Mouse (Mus musculus): ENCODE measurements around the gene Cyp4x1. TPM values are rescaled to one million over a fixed set of nuclear protein-coding genes. Genes with fewer than 3 reads are reported as not detected.

The Cyp4x1 gene
- polyA plus RNA-seq, 1 experiment from 2014 or later: 10.2 TPM

GRCm38 (mm10) chr4:115085522-115086095, 48.5 kb downstream of the Cyp4x1 start:
- Histone ChIP-seq H3K27ac (no peak overlapping the region), H3K4me3 (replicated peaks; ENCODE audit: low read length) (no peak overlapping the region), H3K4me1 (replicated peaks; ENCODE audit: control insufficient read depth, insufficient read depth, low read length) (no peaks in the 10 kb centered on the region), H3K36me3 (replicated peaks; ENCODE audit: control insufficient read depth, insufficient read depth) (no peaks in the 10 kb centered on the region), H3K9me3 (ENCODE audit: control insufficient read depth, low read length) (no peaks in the 10 kb centered on the region), H3K4me2 (replicated peaks) (no peak overlapping the region), H3K9ac (no peak overlapping the region), H3K27me3 (ENCODE audit: control insufficient read depth, insufficient read depth, low read length) (peaks cover 22% of the 10 kb centered on the region; the same call in 1 of the 2 replicates)
- WGBS: 18% methylated on average over 6 of the region's 6 CpGs
- DNase-seq (ENCODE audit: low spot score) (peak; percentile 74), ATAC-seq (ENCODE audit: low FRiP score) (no peak)

GRCm38 (mm10) chr4:115083031-115083430, 51.0 kb downstream of the Cyp4x1 start:
- peaks cover 12% of the 10 kb centered on the region for H3K4me1 ChIP-seq (replicated peaks; ENCODE audit: control insufficient read depth, insufficient read depth, low read length)

GRCm38 (mm10) chr4:115079821-115080349, 54.2 kb downstream of the Cyp4x1 start:
- WGBS: 11% methylated on average over 5 of the region's 5 CpGs

More at GRCm38 (mm10) chr4:115083031-115083430, 51.0 kb downstream of the Cyp4x1 start:
- ATAC-seq (ENCODE audit: low FRiP score) (no peak), DNase-seq (ENCODE audit: low spot score) (no peak)
- Histone ChIP-seq H3K4me3 (replicated peaks; ENCODE audit: low read length) (no peak overlapping the region), H3K27ac (no peak overlapping the region), H3K36me3 (replicated peaks; ENCODE audit: control insufficient read depth, insufficient read depth) (no peaks in the 10 kb centered on the region), H3K9ac (no peak overlapping the region), H3K4me2 (replicated peaks) (no peak overlapping the region), H3K9me3 (ENCODE audit: control insufficient read depth, low read length) (no peaks in the 10 kb centered on the region), H3K27me3 (ENCODE audit: control insufficient read depth, insufficient read depth, low read length) (peaks cover 10% of the 10 kb centered on the region; the same call in 1 of the 2 replicates)
- 81% methylated on average over 3 of the region's 3 CpGs for WGBS

GRCm38 (mm10) chr4:115078892-115079820, 54.9 kb downstream of the Cyp4x1 start:
- Histone ChIP-seq H3K27me3 (ENCODE audit: control insufficient read depth, insufficient read depth, low read length) (no peaks in the 10 kb centered on the region), H3K4me1 (replicated peaks; ENCODE audit: control insufficient read depth, insufficient read depth, low read length) (peaks cover 12% of the 10 kb centered on the region), H3K9me3 (ENCODE audit: control insufficient read depth, low read length) (no peaks in the 10 kb centered on the region), H3K27ac (0 out of 2 replicates have a peak overlapping the region, but pooled peaks have one; percentile 20), H3K4me2 (replicated peaks) (no peak overlapping the region), H3K36me3 (replicated peaks; ENCODE audit: control insufficient read depth, insufficient read depth) (no peaks in the 10 kb centered on the region), H3K9ac (peak overlapping the region; percentile 32; the same call in 1 of the 2 replicates), H3K4me3 (replicated peaks; ENCODE audit: low read length) (no peak overlapping the region)
- DNase-seq (ENCODE audit: low spot score): peak; percentile 65
- 16% methylated on average over 10 of the region's 10 CpGs for WGBS
- ATAC-seq (ENCODE audit: low FRiP score): peak; percentile 81

More at GRCm38 (mm10) chr4:115079821-115080349, 54.2 kb downstream of the Cyp4x1 start:
- ATAC-seq (ENCODE audit: low FRiP score): 0 out of 2 replicates have a peak, but pooled peaks have one; percentile 4
- peaks cover 12% of the 10 kb centered on the region for H3K4me1 ChIP-seq (replicated peaks; ENCODE audit: control insufficient read depth, insufficient read depth, low read length)
- no peaks in the 10 kb centered on the region for H3K27me3 ChIP-seq (ENCODE audit: control insufficient read depth, insufficient read depth, low read length)
- no peak overlapping the region for H3K4me2 ChIP-seq (replicated peaks)
- H3K9me3 ChIP-seq (ENCODE audit: control insufficient read depth, low read length): no peaks in the 10 kb centered on the region
- no peak overlapping the region; the same call in 1 of the 2 replicates for H3K27ac ChIP-seq
- no peak overlapping the region for H3K9ac ChIP-seq
- H3K4me3 ChIP-seq (replicated peaks; ENCODE audit: low read length): no peak overlapping the region
- H3K36me3 ChIP-seq (replicated peaks; ENCODE audit: control insufficient read depth, insufficient read depth): no peaks in the 10 kb centered on the region
- DNase-seq (ENCODE audit: low spot score): no peak

- H3K9ac ChIP-seq: no peak overlapping the region
- H3K36me3 ChIP-seq (replicated peaks; ENCODE audit: control insufficient read depth, insufficient read depth): no peaks in the 10 kb centered on the region
- no peaks in the 10 kb centered on the region; the same call in 1 of the 2 replicates for H3K27me3 ChIP-seq (ENCODE audit: control insufficient read depth, insufficient read depth, low read length)
- DNase-seq (ENCODE audit: low spot score) (no peak), ATAC-seq (ENCODE audit: low FRiP score) (no peak)
- H3K4me3 ChIP-seq (replicated peaks; ENCODE audit: low read length): no peak overlapping the region
- H3K9me3 ChIP-seq (ENCODE audit: control insufficient read depth, low read length): no peaks in the 10 kb centered on the region
- WGBS: 68% methylated on average over 3 of the region's 3 CpGs
- H3K4me2 ChIP-seq (replicated peaks): no peak overlapping the region
- H3K4me1 ChIP-seq (replicated peaks; ENCODE audit: control insufficient read depth, insufficient read depth, low read length): peaks cover 12% of the 10 kb centered on the region
- H3K27ac ChIP-seq: peak overlapping the region; percentile 9; the same call in 1 of the 2 replicates
These were observed 58.7 kb downstream of the Cyp4x1 start for GRCm38 (mm10) chr4:115075204-115075915.

GRCm38 (mm10) chr4:115074789-115075188, 59.3 kb downstream of the Cyp4x1 start:
- peaks cover 10% of the 10 kb centered on the region for H3K4me1 ChIP-seq (replicated peaks; ENCODE audit: control insufficient read depth, insufficient read depth, low read length)
- H3K36me3 ChIP-seq (replicated peaks; ENCODE audit: control insufficient read depth, insufficient read depth): no peaks in the 10 kb centered on the region
- DNase-seq (ENCODE audit: low spot score) (no peak), ATAC-seq (ENCODE audit: low FRiP score) (no peak)
- H3K27ac ChIP-seq: peak overlapping the region; percentile 9; the same call in 1 of the 2 replicates
- no peaks in the 10 kb centered on the region for H3K9me3 ChIP-seq (ENCODE audit: control insufficient read depth, low read length)
- no peaks in the 10 kb centered on the region; the same call in 1 of the 2 replicates for H3K27me3 ChIP-seq (ENCODE audit: control insufficient read depth, insufficient read depth, low read length)
- WGBS: 87% methylated on average over 1 of the region's 1 CpGs
- no peak overlapping the region for H3K9ac ChIP-seq
- H3K4me2 ChIP-seq (replicated peaks): no peak overlapping the region
- H3K4me3 ChIP-seq (replicated peaks; ENCODE audit: low read length): no peak overlapping the region

- 27% methylated on average over 1 of the region's 1 CpGs for WGBS
- no peak overlapping the region for H3K4me2 ChIP-seq (replicated peaks)
- peaks cover 13% of the 10 kb centered on the region for H3K27me3 ChIP-seq (ENCODE audit: control insufficient read depth, insufficient read depth, low read length)
- no peaks in the 10 kb centered on the region for H3K4me1 ChIP-seq (replicated peaks; ENCODE audit: control insufficient read depth, insufficient read depth, low read length)
- H3K4me3 ChIP-seq (replicated peaks; ENCODE audit: low read length): no peak overlapping the region
- ATAC-seq (ENCODE audit: low FRiP score) (no peak), DNase-seq (ENCODE audit: low spot score) (no peak)
- H3K9me3 ChIP-seq (ENCODE audit: control insufficient read depth, low read length): no peaks in the 10 kb centered on the region
- H3K9ac ChIP-seq: no peak overlapping the region
- H3K27ac ChIP-seq: no peak overlapping the region
- no peaks in the 10 kb centered on the region for H3K36me3 ChIP-seq (replicated peaks; ENCODE audit: control insufficient read depth, insufficient read depth)
These were observed 62.4 kb downstream of the Cyp4x1 start for GRCm38 (mm10) chr4:115071668-115072067.

GRCm38 (mm10) chr4:115063518-115064239, 70.4 kb downstream of the Cyp4x1 start:
- DNase-seq (ENCODE audit: low spot score): no peak
- under 1% methylated on average over 30 of the region's 31 CpGs for WGBS
- no peak for ATAC-seq (ENCODE audit: low FRiP score)
- Histone ChIP-seq H3K36me3 (replicated peaks; ENCODE audit: control insufficient read depth, insufficient read depth) (no peaks in the 10 kb centered on the region), H3K4me3 (replicated peaks; ENCODE audit: low read length) (peak overlapping the region; percentile 46), H3K27ac (no peak overlapping the region), H3K4me1 (replicated peaks; ENCODE audit: control insufficient read depth, insufficient read depth, low read length) (peaks cover 12% of the 10 kb centered on the region), H3K9me3 (ENCODE audit: control insufficient read depth, low read length) (no peaks in the 10 kb centered on the region), H3K27me3 (ENCODE audit: control insufficient read depth, insufficient read depth, low read length) (peaks cover 89% of the 10 kb centered on the region), H3K9ac (peak overlapping the region; percentile 53), H3K4me2 (replicated peaks) (peak overlapping the region; percentile 89)
